Mouse (Mus musculus): Measurements from ENCODE around the gene Cubn. TPM values are rescaled to one million over a fixed set of nuclear protein-coding genes. Genes with fewer than 3 reads are reported as not detected.

Cubn gene
- polyA plus RNA-seq, 1 experiment from 2014 or later: 0.48 TPM

- WGBS: 33% methylated on average over 8 of the region's 8 CpGs
- Histone ChIP-seq H3K4me1 (replicated peaks) (peaks cover 7% of the 10 kb centered on the region; the same call in 1 of the 2 replicates), H3K9me3 (no peaks in the 10 kb centered on the region), H3K9ac (replicated peaks) (no peak overlapping the region), H3K27me3 (no peaks in the 10 kb centered on the region), H3K4me2 (replicated peaks) (no peak overlapping the region), H3K4me3 (replicated peaks) (no peak overlapping the region), H3K27ac (no peak overlapping the region), H3K36me3 (peaks cover 12% of the 10 kb centered on the region)
- no peak for ATAC-seq
Measured at GRCm38 (mm10) chr2:13522106-13522505, 30.5 kb upstream of the Cubn start.

GRCm38 (mm10) chr2:13514949-13515348 is 23.3 kb upstream of the Cubn start:
- 45% methylated on average over 4 of the region's 4 CpGs for WGBS
- no peaks in the 10 kb centered on the region for H3K4me1 ChIP-seq (replicated peaks)
- H3K36me3 ChIP-seq: peaks cover 19% of the 10 kb centered on the region
- no peak overlapping the region for H3K4me3 ChIP-seq (replicated peaks)
- H3K27me3 ChIP-seq: no peaks in the 10 kb centered on the region
- H3K27ac ChIP-seq: no peak overlapping the region
- H3K4me2 ChIP-seq (replicated peaks): no peak overlapping the region
- no peaks in the 10 kb centered on the region for H3K9me3 ChIP-seq
- no peak overlapping the region for H3K9ac ChIP-seq (replicated peaks)
- ATAC-seq: no peak

- Histone ChIP-seq H3K4me3 (replicated peaks) (no peak overlapping the region), H3K9me3 (no peaks in the 10 kb centered on the region), H3K4me1 (replicated peaks) (peaks cover 16% of the 10 kb centered on the region; the same call in 1 of the 2 replicates), H3K27me3 (no peaks in the 10 kb centered on the region), H3K36me3 (no peaks in the 10 kb centered on the region), H3K9ac (replicated peaks) (no peak overlapping the region), H3K4me2 (replicated peaks) (no peak overlapping the region), H3K27ac (no peak overlapping the region)
- no peak for ATAC-seq
- 93% methylated on average over 2 of the region's 2 CpGs for WGBS
Measured at GRCm38 (mm10) chr2:13502717-13503116, 11.1 kb upstream of the Cubn start.

- 17% methylated on average over 5 of the region's 5 CpGs for WGBS
- H3K4me3 ChIP-seq (replicated peaks): no peak overlapping the region
- no peak overlapping the region for H3K4me2 ChIP-seq (replicated peaks)
- H3K4me1 ChIP-seq (replicated peaks): peaks cover 16% of the 10 kb centered on the region; the same call in 1 of the 2 replicates
- no peaks in the 10 kb centered on the region for H3K27me3 ChIP-seq
- ATAC-seq: no peak
- H3K9me3 ChIP-seq: no peaks in the 10 kb centered on the region
- no peak overlapping the region for H3K27ac ChIP-seq
- H3K36me3 ChIP-seq: no peaks in the 10 kb centered on the region
- no peak overlapping the region for H3K9ac ChIP-seq (replicated peaks)
Measured at GRCm38 (mm10) chr2:13501553-13501952, 9.9 kb upstream of the Cubn start.

- Histone ChIP-seq H3K9ac (replicated peaks) (no peak overlapping the region), H3K27me3 (no peaks in the 10 kb centered on the region), H3K4me3 (replicated peaks) (no peak overlapping the region), H3K36me3 (no peaks in the 10 kb centered on the region), H3K4me2 (replicated peaks) (no peak overlapping the region), H3K4me1 (replicated peaks) (peaks cover 16% of the 10 kb centered on the region; the same call in 1 of the 2 replicates), H3K27ac (no peak overlapping the region; the same call in 1 of the 2 replicates), H3K9me3 (no peaks in the 10 kb centered on the region)
- 30% methylated on average over 5 of the region's 5 CpGs for WGBS
- peak; percentile 90 for ATAC-seq
Measured at GRCm38 (mm10) chr2:13500298-13500999, 8.8 kb upstream of the Cubn start.

GRCm38 (mm10) chr2:13499196-13499595 is 7.6 kb upstream of the Cubn start:
- Histone ChIP-seq H3K4me3 (replicated peaks) (no peak overlapping the region), H3K9ac (replicated peaks) (no peak overlapping the region), H3K27me3 (no peaks in the 10 kb centered on the region), H3K4me1 (replicated peaks) (peaks cover 16% of the 10 kb centered on the region; the same call in 1 of the 2 replicates), H3K27ac (no peak overlapping the region), H3K9me3 (no peaks in the 10 kb centered on the region), H3K4me2 (replicated peaks) (no peak overlapping the region), H3K36me3 (no peaks in the 10 kb centered on the region)
- ATAC-seq: no peak
- 90% methylated on average over 7 of the region's 7 CpGs for WGBS

- Histone ChIP-seq H3K9me3 (no peaks in the 10 kb centered on the region), H3K27me3 (no peaks in the 10 kb centered on the region), H3K27ac (no peak overlapping the region), H3K9ac (replicated peaks) (no peak overlapping the region), H3K4me2 (replicated peaks) (no peak overlapping the region), H3K4me3 (replicated peaks) (no peak overlapping the region), H3K36me3 (no peaks in the 10 kb centered on the region), H3K4me1 (replicated peaks) (peaks cover 15% of the 10 kb centered on the region; the same call in 1 of the 2 replicates)
- ATAC-seq: no peak
- 80% methylated on average over 2 of the region's 2 CpGs for WGBS
Measured at GRCm38 (mm10) chr2:13496087-13496486, 4.5 kb upstream of the Cubn start.

GRCm38 (mm10) chr2:13492927-13493326 is 1.3 kb upstream of the Cubn start:
- Histone ChIP-seq H3K4me2 (replicated peaks) (no peak overlapping the region), H3K4me1 (replicated peaks) (peaks cover 4% of the 10 kb centered on the region; the same call in 1 of the 2 replicates), H3K27me3 (no peaks in the 10 kb centered on the region), H3K36me3 (no peaks in the 10 kb centered on the region), H3K9me3 (no peaks in the 10 kb centered on the region), H3K9ac (replicated peaks) (no peak overlapping the region), H3K27ac (no peak overlapping the region), H3K4me3 (replicated peaks) (no peak overlapping the region)
- no peak for ATAC-seq
- 91% methylated on average over 4 of the region's 4 CpGs for WGBS

- H3K9ac ChIP-seq (replicated peaks): no peak overlapping the region
- 97% methylated on average over 2 of the region's 2 CpGs for WGBS
- H3K4me1 ChIP-seq (replicated peaks): peaks cover 4% of the 10 kb centered on the region; the same call in 1 of the 2 replicates
- ATAC-seq: no peak
- no peaks in the 10 kb centered on the region for H3K36me3 ChIP-seq
- H3K4me3 ChIP-seq (replicated peaks): no peak overlapping the region
- H3K9me3 ChIP-seq: no peaks in the 10 kb centered on the region
- H3K27ac ChIP-seq: no peak overlapping the region
- H3K4me2 ChIP-seq (replicated peaks): no peak overlapping the region
- no peaks in the 10 kb centered on the region for H3K27me3 ChIP-seq
Measured at GRCm38 (mm10) chr2:13490480-13490879, 1.1 kb downstream of the Cubn start.

GRCm38 (mm10) chr2:13486470-13486869 is 5.1 kb downstream of the Cubn start:
- H3K27me3 ChIP-seq: no peaks in the 10 kb centered on the region
- ATAC-seq: no peak
- H3K4me3 ChIP-seq (replicated peaks): no peak overlapping the region
- H3K9ac ChIP-seq (replicated peaks): no peak overlapping the region
- no peaks in the 10 kb centered on the region for H3K9me3 ChIP-seq
- no peaks in the 10 kb centered on the region for H3K36me3 ChIP-seq
- peaks cover 1% of the 10 kb centered on the region; the same call in 1 of the 2 replicates for H3K4me1 ChIP-seq (replicated peaks)
- no peak overlapping the region for H3K27ac ChIP-seq
- H3K4me2 ChIP-seq (replicated peaks): no peak overlapping the region
- WGBS: 80% methylated on average over 8 of the region's 8 CpGs

- Histone ChIP-seq H3K4me2 (replicated peaks) (no peak overlapping the region), H3K27me3 (no peaks in the 10 kb centered on the region), H3K27ac (no peak overlapping the region), H3K9ac (replicated peaks) (no peak overlapping the region), H3K4me1 (replicated peaks) (no peaks in the 10 kb centered on the region), H3K36me3 (no peaks in the 10 kb centered on the region), H3K4me3 (replicated peaks) (no peak overlapping the region), H3K9me3 (no peaks in the 10 kb centered on the region)
- no peak for ATAC-seq
- 88% methylated on average over 3 of the region's 3 CpGs for WGBS
Measured at GRCm38 (mm10) chr2:13484566-13484965, 7.0 kb downstream of the Cubn start.

- H3K4me3 ChIP-seq (replicated peaks): no peak overlapping the region
- WGBS: 88% methylated on average over 2 of the region's 2 CpGs
- H3K9ac ChIP-seq (replicated peaks): no peak overlapping the region
- no peaks in the 10 kb centered on the region for H3K27me3 ChIP-seq
- no peak for ATAC-seq
- H3K4me2 ChIP-seq (replicated peaks): no peak overlapping the region
- H3K9me3 ChIP-seq: no peaks in the 10 kb centered on the region
- no peaks in the 10 kb centered on the region for H3K36me3 ChIP-seq
- no peaks in the 10 kb centered on the region for H3K4me1 ChIP-seq (replicated peaks)
- H3K27ac ChIP-seq: no peak overlapping the region
Measured at GRCm38 (mm10) chr2:13480744-13481143, 10.9 kb downstream of the Cubn start.

GRCm38 (mm10) chr2:13479165-13479564 is 12.4 kb downstream of the Cubn start:
- no peak overlapping the region for H3K4me3 ChIP-seq (replicated peaks)
- 93% methylated on average over 7 of the region's 7 CpGs for WGBS
- H3K27ac ChIP-seq: no peak overlapping the region
- H3K36me3 ChIP-seq: no peaks in the 10 kb centered on the region
- H3K4me1 ChIP-seq (replicated peaks): no peaks in the 10 kb centered on the region
- H3K9me3 ChIP-seq: no peaks in the 10 kb centered on the region
- H3K27me3 ChIP-seq: no peaks in the 10 kb centered on the region
- no peak for ATAC-seq
- no peak overlapping the region for H3K9ac ChIP-seq (replicated peaks)
- H3K4me2 ChIP-seq (replicated peaks): no peak overlapping the region
